Mouse (Mus musculus): Measurements from ENCODE around the gene Calhm6. TPM values are rescaled to one million over a fixed set of nuclear protein-coding genes. Genes with fewer than 3 reads are reported as not detected.

The Calhm6 gene
- polyA plus RNA-seq (2015; fragmentation: Nextera tagmentation; extraction: Ambion mirVana), result 0.19 and 0.22 TPM in 2 replicates

DNA sequence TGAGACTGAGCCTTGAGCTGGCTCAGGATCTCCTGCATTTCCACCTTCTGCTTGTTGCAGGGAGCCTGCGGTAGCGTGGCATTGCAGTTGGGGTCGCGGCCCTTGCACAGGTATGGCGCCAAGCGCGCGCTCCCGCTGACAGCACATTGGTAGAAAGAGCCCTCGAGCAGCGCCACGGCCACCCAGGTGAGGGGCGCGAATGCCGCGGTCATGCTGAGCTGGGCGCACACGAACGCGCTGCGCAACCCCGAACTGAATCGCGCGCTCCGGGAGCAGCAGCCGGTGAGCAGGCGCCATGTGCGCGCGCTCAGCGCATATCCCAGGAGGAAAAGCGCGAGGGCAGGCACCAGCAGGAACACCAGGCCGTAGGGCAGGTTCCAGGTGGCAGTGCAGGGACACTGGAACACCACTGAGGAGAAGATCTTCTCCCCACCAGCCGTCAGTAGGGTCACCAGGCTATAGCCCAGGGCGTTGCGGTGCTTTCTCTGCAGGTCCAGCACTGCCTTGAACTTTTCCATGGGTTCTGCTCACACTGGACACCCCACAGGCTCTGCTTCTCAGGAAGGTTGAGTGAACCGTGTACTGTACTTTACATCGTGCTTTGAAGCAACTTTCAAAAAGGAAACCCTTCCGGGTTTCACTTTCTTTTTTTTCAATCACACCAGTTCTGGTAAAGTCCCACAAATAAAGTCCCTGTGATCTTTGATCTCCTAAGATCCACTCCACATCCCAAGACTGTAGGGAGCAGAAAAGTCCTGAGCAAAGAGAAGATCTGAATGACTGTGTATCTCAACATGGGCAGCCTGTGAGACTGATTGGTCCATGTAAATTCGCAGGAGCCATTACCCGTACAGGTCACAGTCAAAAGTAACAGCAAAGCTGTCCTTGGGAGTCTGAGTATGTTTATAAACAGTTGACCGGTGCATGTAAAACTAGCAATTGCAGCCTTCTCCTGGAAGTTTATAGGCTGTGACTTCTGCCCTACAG, at the start of gene Calhm6:
Gene Calhm6 (minus strand): TSS at position 593 of the 987 bp plus-strand sequence.
- Histone ChIP-seq H3K9ac (replicated peaks; ENCODE audit: low read depth, low read length) (peak within 1 kb of the TSS; percentile 59), H3K27me3 (replicated peaks; ENCODE audit: control insufficient read depth, insufficient read depth, low read length) (no peaks in the 10 kb centered on the region), H3K36me3 (ENCODE audit: control insufficient read depth, insufficient read depth) (no peaks in the 10 kb centered on the region), H3K4me2 (ENCODE audit: low read length) (peak within 1 kb of the TSS; percentile 61), H3K4me1 (replicated peaks; ENCODE audit: control insufficient read depth, insufficient read depth, low read length) (0 out of 2 replicates have a peak, but pooled peaks cover 2% of the 10 kb centered on the region), H3K4me3 (replicated peaks; ENCODE audit: low read length) (peak within 1 kb of the TSS; percentile 56), H3K9me3 (ENCODE audit: control insufficient read depth, low read length) (no peaks in the 10 kb centered on the region), H3K27ac (ENCODE audit: low read length) (no peak within 1 kb of the TSS)
- ATAC-seq, result peak; percentile 85
- 16% methylated on average over 44 of the region's 44 CpGs for WGBS

DNA sequence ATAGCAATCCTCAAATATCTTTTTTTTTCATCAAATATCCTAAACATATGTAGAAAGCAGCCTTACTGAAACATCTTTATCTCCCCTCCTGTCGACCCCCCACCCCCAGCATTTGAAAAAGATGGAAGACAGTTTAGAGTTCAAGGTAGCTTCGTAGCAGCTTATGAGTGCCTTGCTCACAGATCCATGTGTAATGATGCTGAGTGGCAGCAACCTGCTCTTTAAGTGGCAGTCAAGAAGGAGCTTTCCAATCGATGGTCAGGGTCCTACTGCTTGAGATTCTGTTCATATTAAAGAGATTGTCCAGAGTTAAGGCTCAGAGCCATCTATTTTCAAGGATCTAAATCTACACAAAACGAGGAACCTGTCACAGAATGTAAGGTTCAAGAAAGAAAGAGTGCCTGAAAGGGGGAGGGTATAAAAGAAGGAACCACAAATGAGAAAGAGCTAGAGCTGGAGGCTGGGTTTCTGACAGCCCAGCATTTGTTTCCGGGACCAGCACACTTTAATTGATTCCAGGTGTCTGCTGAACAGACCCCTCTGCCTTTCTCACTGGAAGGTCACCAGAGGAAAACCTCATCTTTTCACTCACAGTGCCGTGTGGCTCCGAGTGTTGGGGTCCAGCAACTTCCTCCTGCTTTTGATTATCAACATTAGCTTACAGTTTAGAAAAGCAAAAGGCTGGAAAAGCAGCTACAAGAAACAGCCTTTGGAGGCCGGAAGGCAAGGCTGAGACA, 48.3 kb upstream of the Calhm6 start:
- Histone ChIP-seq H3K9me3 (ENCODE audit: control insufficient read depth, low read length) (no peaks in the 10 kb centered on the region), H3K4me3 (replicated peaks; ENCODE audit: low read length) (no peak overlapping the region), H3K9ac (replicated peaks; ENCODE audit: low read depth, low read length) (no peak overlapping the region), H3K4me1 (replicated peaks; ENCODE audit: control insufficient read depth, insufficient read depth, low read length) (no peaks in the 10 kb centered on the region), H3K4me2 (ENCODE audit: low read length) (no peak overlapping the region), H3K36me3 (ENCODE audit: control insufficient read depth, insufficient read depth) (no peaks in the 10 kb centered on the region), H3K27me3 (replicated peaks; ENCODE audit: control insufficient read depth, insufficient read depth, low read length) (no peaks in the 10 kb centered on the region), H3K27ac (ENCODE audit: low read length) (no peak overlapping the region)
- no peak for ATAC-seq
- WGBS, result 51% methylated on average over 8 of the region's 8 CpGs

DNA sequence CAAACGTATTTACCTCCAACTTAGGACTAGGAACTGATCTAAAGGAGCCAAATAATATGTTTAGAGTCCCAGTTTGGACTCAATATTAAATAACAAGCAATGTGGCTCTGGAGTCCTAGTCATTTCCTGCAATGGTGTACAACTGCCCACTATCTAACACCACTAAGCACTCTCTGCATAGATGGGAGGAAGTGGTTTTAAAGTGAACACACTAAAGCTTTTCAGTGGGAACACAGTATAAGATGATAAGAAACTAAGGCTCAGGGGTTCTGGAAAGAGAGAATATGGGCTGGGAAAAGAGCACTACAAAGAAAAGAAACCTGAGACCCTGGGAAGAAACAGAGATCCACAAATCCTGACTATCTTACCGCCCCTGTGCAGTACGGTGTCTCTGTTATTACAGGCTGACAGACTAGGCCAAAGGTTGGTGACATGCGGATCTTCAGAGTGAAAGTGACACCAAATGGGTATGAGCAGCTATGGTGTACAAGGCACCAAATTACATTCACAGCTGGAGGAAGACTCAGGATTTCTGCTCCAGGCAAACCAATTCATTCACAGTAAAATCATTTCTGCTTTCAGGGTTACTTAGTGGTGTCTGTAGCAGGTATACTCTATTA, 45.0 kb upstream of the Calhm6 start:
- Histone ChIP-seq H3K9me3 (ENCODE audit: control insufficient read depth, low read length) (no peaks in the 10 kb centered on the region), H3K9ac (replicated peaks; ENCODE audit: low read depth, low read length) (no peak overlapping the region), H3K27me3 (replicated peaks; ENCODE audit: control insufficient read depth, insufficient read depth, low read length) (no peaks in the 10 kb centered on the region), H3K4me3 (replicated peaks; ENCODE audit: low read length) (no peak overlapping the region), H3K36me3 (ENCODE audit: control insufficient read depth, insufficient read depth) (no peaks in the 10 kb centered on the region), H3K4me1 (replicated peaks; ENCODE audit: control insufficient read depth, insufficient read depth, low read length) (no peaks in the 10 kb centered on the region), H3K4me2 (ENCODE audit: low read length) (no peak overlapping the region), H3K27ac (ENCODE audit: low read length) (no peak overlapping the region)
- 94% methylated on average over 4 of the region's 4 CpGs for WGBS
- ATAC-seq, result no peak

DNA sequence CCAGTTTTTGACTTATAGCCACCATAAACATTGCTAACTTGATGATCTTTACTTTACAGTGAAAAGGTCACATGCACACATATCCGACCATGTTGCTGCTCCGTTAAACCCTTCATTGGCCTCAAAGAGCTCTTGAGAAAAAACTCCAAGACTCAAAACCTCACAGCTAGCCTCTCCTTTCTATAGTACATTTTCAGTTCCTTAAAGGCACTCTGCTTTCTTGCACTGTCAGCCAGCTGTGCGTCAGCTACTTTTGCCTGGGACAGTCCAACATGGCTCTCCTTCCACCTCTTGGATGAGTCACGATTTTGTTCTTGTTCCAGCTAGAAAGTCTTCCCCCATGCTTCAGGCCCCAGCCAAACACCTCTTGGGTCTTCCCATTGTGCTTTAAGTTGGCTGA, 43.9 kb upstream of the Calhm6 start:
- Histone ChIP-seq H3K4me2 (ENCODE audit: low read length) (no peak overlapping the region), H3K9ac (replicated peaks; ENCODE audit: low read depth, low read length) (no peak overlapping the region), H3K27ac (ENCODE audit: low read length) (no peak overlapping the region), H3K4me1 (replicated peaks; ENCODE audit: control insufficient read depth, insufficient read depth, low read length) (no peaks in the 10 kb centered on the region), H3K4me3 (replicated peaks; ENCODE audit: low read length) (no peak overlapping the region), H3K9me3 (ENCODE audit: control insufficient read depth, low read length) (no peaks in the 10 kb centered on the region), H3K27me3 (replicated peaks; ENCODE audit: control insufficient read depth, insufficient read depth, low read length) (no peaks in the 10 kb centered on the region), H3K36me3 (ENCODE audit: control insufficient read depth, insufficient read depth) (no peaks in the 10 kb centered on the region)
- no peak for ATAC-seq
- WGBS, result 91% methylated on average over 4 of the region's 4 CpGs

DNA sequence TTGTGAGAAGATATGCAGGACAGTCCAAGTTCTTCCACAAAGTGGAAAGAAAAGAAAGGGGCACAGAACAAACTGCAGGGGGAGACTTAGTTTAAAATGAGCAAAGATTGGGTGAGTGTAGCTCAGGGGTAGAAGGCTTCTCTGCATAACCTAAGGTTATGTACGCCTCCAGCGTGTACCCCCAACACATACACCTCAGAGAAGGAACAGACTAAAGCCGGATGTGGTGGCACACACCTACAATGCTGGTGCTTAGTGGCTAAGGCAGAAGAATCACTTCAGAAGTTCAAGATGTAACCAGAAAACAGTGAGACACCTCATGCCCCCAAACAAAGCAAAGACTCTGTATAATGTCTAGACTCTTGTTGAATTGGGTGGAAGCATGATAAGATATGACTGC, 43.4 kb upstream of the Calhm6 start:
- 100% methylated on average over 3 of the region's 3 CpGs for WGBS
- H3K9ac ChIP-seq (replicated peaks; ENCODE audit: low read depth, low read length), result no peak overlapping the region
- ATAC-seq, result no peak
- H3K27ac ChIP-seq (ENCODE audit: low read length), result no peak overlapping the region
- H3K4me3 ChIP-seq (replicated peaks; ENCODE audit: low read length), result no peak overlapping the region
- no peak overlapping the region for H3K4me2 ChIP-seq (ENCODE audit: low read length)
- no peaks in the 10 kb centered on the region for H3K36me3 ChIP-seq (ENCODE audit: control insufficient read depth, insufficient read depth)
- H3K9me3 ChIP-seq (ENCODE audit: control insufficient read depth, low read length), result no peaks in the 10 kb centered on the region
- H3K27me3 ChIP-seq (replicated peaks; ENCODE audit: control insufficient read depth, insufficient read depth, low read length), result no peaks in the 10 kb centered on the region
- H3K4me1 ChIP-seq (replicated peaks; ENCODE audit: control insufficient read depth, insufficient read depth, low read length), result no peaks in the 10 kb centered on the region

DNA sequence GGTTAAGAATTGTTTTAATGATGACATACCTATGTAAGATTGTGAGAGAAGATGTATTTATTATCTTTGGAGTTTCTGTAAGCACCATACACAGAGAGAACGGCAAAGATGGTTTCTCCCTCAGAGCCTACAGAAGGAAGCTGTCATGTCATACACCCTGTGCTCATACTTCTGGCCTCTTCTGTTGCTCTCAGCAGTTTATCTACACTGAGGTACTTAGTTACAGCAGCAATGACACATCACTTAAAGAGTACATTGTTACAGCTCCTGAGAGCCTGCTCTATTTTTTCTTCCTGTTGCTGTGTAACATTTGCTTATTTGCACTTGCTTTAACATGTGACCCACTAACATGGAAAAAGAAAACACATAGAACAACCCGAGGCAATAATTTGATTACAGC, 39.2 kb upstream of the Calhm6 start:
- no peaks in the 10 kb centered on the region for H3K36me3 ChIP-seq (ENCODE audit: control insufficient read depth, insufficient read depth)
- no peak overlapping the region for H3K4me2 ChIP-seq (ENCODE audit: low read length)
- H3K27ac ChIP-seq (ENCODE audit: low read length), result no peak overlapping the region
- no peak overlapping the region for H3K4me3 ChIP-seq (replicated peaks; ENCODE audit: low read length)
- H3K27me3 ChIP-seq (replicated peaks; ENCODE audit: control insufficient read depth, insufficient read depth, low read length), result no peaks in the 10 kb centered on the region
- H3K4me1 ChIP-seq (replicated peaks; ENCODE audit: control insufficient read depth, insufficient read depth, low read length), result no peaks in the 10 kb centered on the region
- WGBS, result 88% methylated on average over 2 of the region's 2 CpGs
- no peaks in the 10 kb centered on the region for H3K9me3 ChIP-seq (ENCODE audit: control insufficient read depth, low read length)
- no peak for ATAC-seq
- H3K9ac ChIP-seq (replicated peaks; ENCODE audit: low read depth, low read length), result no peak overlapping the region

DNA sequence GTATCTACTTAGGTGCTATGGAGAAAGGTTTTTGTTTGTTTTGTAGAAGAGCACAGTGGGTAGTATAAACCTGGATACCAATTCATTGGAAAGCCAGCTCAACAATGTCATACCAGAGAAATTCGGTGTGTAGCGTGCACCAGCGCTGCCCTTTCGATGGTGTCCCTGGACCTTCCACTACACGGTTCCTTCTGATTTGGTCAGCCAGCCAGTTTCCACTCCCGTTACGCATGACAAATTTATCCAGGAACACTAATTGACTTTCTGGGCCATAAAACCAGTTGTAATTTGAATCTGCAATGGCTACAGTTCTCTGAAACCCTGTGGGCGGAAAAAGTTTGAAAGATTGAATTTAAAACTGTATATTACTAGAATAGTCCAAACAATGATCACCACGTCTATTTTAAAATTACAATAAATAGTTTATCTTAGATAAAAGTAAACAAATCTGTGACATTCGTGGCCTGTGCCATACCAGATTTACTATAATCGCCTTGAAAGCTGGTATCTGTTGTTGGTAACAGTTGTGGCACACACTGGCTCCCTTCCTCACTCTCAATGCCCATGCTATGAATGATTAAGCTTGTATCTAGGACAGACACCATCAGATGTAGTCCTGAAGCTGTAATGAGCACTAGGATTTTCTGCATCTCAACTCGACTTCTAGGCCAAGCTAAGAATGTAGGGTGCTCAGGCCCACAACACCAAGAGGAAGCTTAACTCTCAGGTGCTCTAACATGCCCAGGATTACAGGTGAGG, 28.2 kb upstream of the Calhm6 start:
- 86% methylated on average over 12 of the region's 12 CpGs for WGBS
- H3K9ac ChIP-seq (replicated peaks; ENCODE audit: low read depth, low read length), result no peak overlapping the region
- no peak overlapping the region for H3K27ac ChIP-seq (ENCODE audit: low read length)
- H3K36me3 ChIP-seq (ENCODE audit: control insufficient read depth, insufficient read depth), result no peaks in the 10 kb centered on the region
- H3K9me3 ChIP-seq (ENCODE audit: control insufficient read depth, low read length), result no peaks in the 10 kb centered on the region
- ATAC-seq, result no peak
- H3K4me3 ChIP-seq (replicated peaks; ENCODE audit: low read length), result no peak overlapping the region
- H3K4me1 ChIP-seq (replicated peaks; ENCODE audit: control insufficient read depth, insufficient read depth, low read length), result no peaks in the 10 kb centered on the region
- H3K4me2 ChIP-seq (ENCODE audit: low read length), result no peak overlapping the region
- no peaks in the 10 kb centered on the region for H3K27me3 ChIP-seq (replicated peaks; ENCODE audit: control insufficient read depth, insufficient read depth, low read length)

DNA sequence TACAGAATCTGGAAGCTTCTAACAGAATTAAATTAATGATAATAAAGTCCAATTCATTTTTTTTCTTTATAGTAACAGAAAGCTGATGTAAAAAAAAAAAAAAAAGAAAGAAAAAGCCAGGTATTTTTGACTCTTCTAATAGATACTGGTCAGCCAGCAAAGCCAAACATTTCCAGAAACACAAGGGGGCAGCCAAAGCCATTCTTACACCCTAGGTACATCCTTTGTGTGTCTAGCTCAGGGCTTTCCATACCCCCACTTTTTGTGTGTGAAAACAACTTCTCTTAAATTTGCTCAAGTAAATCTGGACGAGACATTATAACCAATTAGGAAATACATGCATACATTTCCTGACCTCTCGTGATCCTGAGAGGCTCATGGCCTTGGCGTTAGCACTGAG, 24.0 kb upstream of the Calhm6 start:
- 85% methylated on average over 3 of the region's 3 CpGs for WGBS
- Histone ChIP-seq H3K9me3 (ENCODE audit: control insufficient read depth, low read length) (no peaks in the 10 kb centered on the region), H3K36me3 (ENCODE audit: control insufficient read depth, insufficient read depth) (no peaks in the 10 kb centered on the region), H3K27me3 (replicated peaks; ENCODE audit: control insufficient read depth, insufficient read depth, low read length) (no peaks in the 10 kb centered on the region), H3K27ac (ENCODE audit: low read length) (no peak overlapping the region), H3K4me3 (replicated peaks; ENCODE audit: low read length) (no peak overlapping the region), H3K4me2 (ENCODE audit: low read length) (no peak overlapping the region), H3K9ac (replicated peaks; ENCODE audit: low read depth, low read length) (no peak overlapping the region), H3K4me1 (replicated peaks; ENCODE audit: control insufficient read depth, insufficient read depth, low read length) (no peaks in the 10 kb centered on the region)
- ATAC-seq, result no peak

Data from forebrain, embryonic 16.5 days (tissue).